Mouse (Mus musculus) limb, embryonic 11.5 days (tissue): Measurements from ENCODE around the gene Afap1l2. TPM values are rescaled to one million over a fixed set of nuclear protein-coding genes. Genes with fewer than 3 reads are reported as not detected.

ENCODE experiments used
- ATAC-seq: fragments of 200-750 bp; cut with Nextera tagmentation; 2 replicates; pipeline ENCODE4 v1.8.0; 2017; ENCODE audit warnings: low read depth; ENCODE audit not compliant: insufficient number of reproducible peaks, low FRiP score, low TSS enrichment
- DNase-seq: peaks from one replicate; pipeline ENCODE4 v3.0.0-alpha.2; 2015; ENCODE audit warnings: low spot score
- H3K27ac ChIP-seq: fragments of 300-500 bp; sonication (generic); replicated peaks from 2 replicates; pipeline ENCODE4 v1.5.1; 2014; ENCODE audit warnings: low read depth, mild to moderate bottlenecking, low read length
- H3K27me3 ChIP-seq: fragments of 300-500 bp; sonication (generic); 2 replicates; pipeline ENCODE4 v1.6.1; 2014; ENCODE audit warnings: mild to moderate bottlenecking, low read length, mixed read lengths; ENCODE audit not compliant: control insufficient read depth, insufficient read depth
- H3K36me3 ChIP-seq: fragments of 300-500 bp; sonication (generic); 2 replicates; pipeline ENCODE4 v1.6.1; 2014; ENCODE audit warnings: mild to moderate bottlenecking, low read length, moderate library complexity, mixed read lengths; ENCODE audit not compliant: control insufficient read depth, insufficient read depth
- H3K4me1 ChIP-seq: fragments of 300-500 bp; sonication (generic); 2 replicates; pipeline ENCODE4 v1.6.1; 2014; ENCODE audit warnings: low read length, mixed read lengths; ENCODE audit not compliant: control insufficient read depth, insufficient read depth
- H3K4me2 ChIP-seq: fragments of 300-500 bp; sonication (generic); 2 replicates; pipeline ENCODE4 v1.6.1; 2014; ENCODE audit warnings: low read depth, mild to moderate bottlenecking, moderate library complexity; ENCODE audit not compliant: severe bottlenecking
- H3K4me3 ChIP-seq: fragments of 300-500 bp; sonication (generic); 2 replicates; pipeline ENCODE4 v1.5.1; 2014; ENCODE audit warnings: low read depth, low read length
- H3K9ac ChIP-seq: fragments of 300-500 bp; sonication (generic); 2 replicates; pipeline ENCODE4 v1.6.1; 2014; ENCODE audit warnings: mild to moderate bottlenecking, low read length
- H3K9me3 ChIP-seq: fragments of 300-500 bp; sonication (generic); 2 replicates; pipeline ENCODE4 v1.6.1; 2016; ENCODE audit warnings: low read length; ENCODE audit not compliant: control insufficient read depth
- WGBS: fragments of 180-500 bp; shearing (Covaris S2); extraction: QIAGEN DNeasy Blood & Tissue Kit; methylation state at CpG from one replicate; pipeline ENCODE4 v1.1.7; 2014; 5-methylcytosine and 5-hydroxymethylcytosine counted together
- polyA plus RNA-seq: library from polyadenylated mRNA; unstranded; fragments of >200 nt; fragmentation: Nextera tagmentation; extraction: Ambion mirVana; gene quantifications from 2 replicates; pipeline ENCODE4 v1.2.1, GENCODE M21; 2014

Gene Afap1l2
- polyA plus RNA-seq, 1 experiment from 2014 or later: 1.8 TPM

GRCm38 (mm10) chr19:56920232-56920631 lies 87.8 kb downstream of the Afap1l2 start:
- no peak overlapping the region for H3K4me3 ChIP-seq
- no peaks in the 10 kb centered on the region for H3K27me3 ChIP-seq
- H3K4me2 ChIP-seq: no peak overlapping the region
- H3K27ac ChIP-seq: no peak overlapping the region
- DNase-seq (no peak), ATAC-seq (no peak)
- H3K9me3 ChIP-seq: no peaks in the 10 kb centered on the region
- WGBS: 93% methylated on average over 13 of the region's 13 CpGs
- no peaks in the 10 kb centered on the region for H3K4me1 ChIP-seq
- no peak overlapping the region for H3K9ac ChIP-seq
- H3K36me3 ChIP-seq: no peaks in the 10 kb centered on the region

GRCm38 (mm10) chr19:56919628-56920027 lies 88.4 kb downstream of the Afap1l2 start:
- H3K9ac ChIP-seq: no peak overlapping the region
- no peaks in the 10 kb centered on the region for H3K36me3 ChIP-seq
- H3K27ac ChIP-seq: no peak overlapping the region
- H3K4me2 ChIP-seq: no peak overlapping the region
- DNase-seq (peak; percentile 92), ATAC-seq (peak; percentile 37; the same call in 1 of the 2 replicates)
- no peaks in the 10 kb centered on the region for H3K9me3 ChIP-seq
- H3K4me1 ChIP-seq: no peaks in the 10 kb centered on the region
- no peak overlapping the region for H3K4me3 ChIP-seq
- WGBS: 31% methylated on average over 7 of the region's 7 CpGs
- H3K27me3 ChIP-seq: no peaks in the 10 kb centered on the region

GRCm38 (mm10) chr19:56915084-56915483 lies 92.9 kb downstream of the Afap1l2 start:
- Histone ChIP-seq H3K36me3 (no peaks in the 10 kb centered on the region), H3K9ac (no peak overlapping the region), H3K9me3 (no peaks in the 10 kb centered on the region), H3K4me3 (no peak overlapping the region), H3K4me2 (no peak overlapping the region), H3K27me3 (no peaks in the 10 kb centered on the region), H3K27ac (no peak overlapping the region), H3K4me1 (peaks cover 7% of the 10 kb centered on the region; the same call in 1 of the 2 replicates)
- DNase-seq: no peak
- ATAC-seq: no peak
- WGBS: 59% methylated on average over 6 of the region's 6 CpGs

- Histone ChIP-seq H3K27ac (no peak overlapping the region), H3K9me3 (no peaks in the 10 kb centered on the region), H3K36me3 (no peaks in the 10 kb centered on the region), H3K27me3 (no peaks in the 10 kb centered on the region), H3K4me2 (no peak overlapping the region), H3K4me1 (peaks cover 7% of the 10 kb centered on the region; the same call in 1 of the 2 replicates), H3K4me3 (no peak overlapping the region), H3K9ac (no peak overlapping the region)
- ATAC-seq (no peak), DNase-seq (no peak)
- 100% methylated on average over 3 of the region's 3 CpGs for WGBS
Measured at GRCm38 (mm10) chr19:56914658-56915057, 93.4 kb downstream of the Afap1l2 start.

- 86% methylated on average over 4 of the region's 4 CpGs for WGBS
- Histone ChIP-seq H3K9me3 (no peaks in the 10 kb centered on the region), H3K27ac (no peak overlapping the region), H3K4me1 (peaks cover 7% of the 10 kb centered on the region; the same call in 1 of the 2 replicates), H3K4me3 (no peak overlapping the region), H3K27me3 (no peaks in the 10 kb centered on the region), H3K4me2 (no peak overlapping the region), H3K9ac (no peak overlapping the region), H3K36me3 (no peaks in the 10 kb centered on the region)
- ATAC-seq: no peak
- no peak for DNase-seq
Measured at GRCm38 (mm10) chr19:56913761-56914160, 94.3 kb downstream of the Afap1l2 start.

- no peak for ATAC-seq
- no peak for DNase-seq
- H3K27ac ChIP-seq: no peak overlapping the region
- no peaks in the 10 kb centered on the region for H3K36me3 ChIP-seq
- 64% methylated on average over 11 of the region's 11 CpGs for WGBS
- H3K27me3 ChIP-seq: no peaks in the 10 kb centered on the region
- no peak overlapping the region for H3K4me3 ChIP-seq
- no peak overlapping the region for H3K4me2 ChIP-seq
- H3K9ac ChIP-seq: no peak overlapping the region
- H3K4me1 ChIP-seq: peaks cover 14% of the 10 kb centered on the region; the same call in 1 of the 2 replicates
- no peaks in the 10 kb centered on the region for H3K9me3 ChIP-seq
Measured at GRCm38 (mm10) chr19:56910561-56910960, 97.5 kb downstream of the Afap1l2 start.

GRCm38 (mm10) chr19:56908472-56909270 lies 99.4 kb downstream of the Afap1l2 start:
- ATAC-seq: 0 out of 2 replicates have a peak, but pooled peaks have one; percentile 19
- peaks cover 16% of the 10 kb centered on the region; the same call in 1 of the 2 replicates for H3K4me1 ChIP-seq
- H3K4me3 ChIP-seq: no peak overlapping the region
- H3K4me2 ChIP-seq: no peak overlapping the region
- no peak overlapping the region for H3K27ac ChIP-seq
- WGBS: 75% methylated on average over 17 of the region's 17 CpGs
- H3K27me3 ChIP-seq: no peaks in the 10 kb centered on the region
- H3K9me3 ChIP-seq: no peaks in the 10 kb centered on the region
- H3K9ac ChIP-seq: no peak overlapping the region
- DNase-seq: peak; percentile 80
- no peaks in the 10 kb centered on the region for H3K36me3 ChIP-seq

- ATAC-seq: no peak
- H3K9me3 ChIP-seq: no peaks in the 10 kb centered on the region
- no peak overlapping the region for H3K27ac ChIP-seq
- peaks cover 14% of the 10 kb centered on the region; the same call in 1 of the 2 replicates for H3K4me1 ChIP-seq
- H3K27me3 ChIP-seq: no peaks in the 10 kb centered on the region
- no peak overlapping the region for H3K9ac ChIP-seq
- no peak overlapping the region for H3K4me2 ChIP-seq
- H3K36me3 ChIP-seq: no peaks in the 10 kb centered on the region
- no peak for DNase-seq
- 12% methylated on average over 3 of the region's 3 CpGs for WGBS
- H3K4me3 ChIP-seq: no peak overlapping the region
Measured at GRCm38 (mm10) chr19:56907850-56908249, 100.2 kb downstream of the Afap1l2 start.
